ENCODE assay signal across 19 mouse cellular contexts in genomic region chr11:103956866-103957265, GRCm38 (mm10).
"Had no signal": no experiment of that assay in that cellular context is flagged by ENCODE, and none has a peak within 500 bp of the region (broad histone marks: within the 10 kb centered on the region; RNA-seq: fewer than 3 reads in every experiment).

No protein-coding gene starts in this region.

- H3K27me3 ChIP-seq: lung, embryonic 15.5 days; megakaryocyte, embryonic 14.5 days; midbrain, embryonic 13.5 days; midbrain, embryonic 15.5 days; neural tube, embryonic 12.5 days had no signal

- DNase-seq: liver, postnatal 0 days; lung, adult 2 months; retina, postnatal 1 day; right cerebral cortex, adult 18-20 months; right cerebral cortex, postnatal 25 days; right cerebral cortex, postnatal 4 days; spleen, adult 18-20 months; thymus, adult 18-20 months; thymus, postnatal 14 days; thymus, postnatal 36 days had no signal

- H3K4me3 ChIP-seq: liver, embryonic 15.5 days; lung, embryonic 15.5 days; megakaryocyte, embryonic 14.5 days; midbrain, embryonic 13.5 days; midbrain, embryonic 15.5 days; neural tube, embryonic 12.5 days had no signal

- H3K27ac ChIP-seq: liver, embryonic 15.5 days; lung, embryonic 15.5 days; macrophage; midbrain, embryonic 13.5 days; midbrain, embryonic 15.5 days; neural tube, embryonic 12.5 days had no signal

- H3K4me2 ChIP-seq: liver, embryonic 15.5 days; lung, embryonic 15.5 days; midbrain, embryonic 11.5 days; midbrain, embryonic 13.5 days; midbrain, embryonic 15.5 days; neural tube, embryonic 12.5 days had no signal

- H3K9me3 ChIP-seq: liver, embryonic 15.5 days; lung, embryonic 15.5 days; midbrain, embryonic 13.5 days; midbrain, embryonic 15.5 days; neural tube, embryonic 12.5 days had no signal

- H3K9ac ChIP-seq: liver, embryonic 15.5 days; liver, postnatal 0 days; lung, embryonic 15.5 days; midbrain, embryonic 13.5 days; midbrain, embryonic 15.5 days; neural tube, embryonic 12.5 days had no signal

- H3K36me3 ChIP-seq: liver, embryonic 15.5 days; lung, embryonic 15.5 days; midbrain, embryonic 13.5 days; midbrain, embryonic 15.5 days; neural tube, embryonic 12.5 days had no signal

- ATAC-seq: liver, postnatal 0 days; lung, postnatal 0 days; midbrain, embryonic 13.5 days; midbrain, embryonic 15.5 days had no signal
